Mouse (Mus musculus) MN1 (cell line): ENCODE data around the gene Med27.
A peak's percentile ranks its signal among the peaks of the same experiment; 100 is the strongest.

ENCODE experiments used
- DNase-seq: peaks from one replicate; pipeline ENCODE4 v3.0.0-alpha.2; 2016; ENCODE audit warnings: low spot score

Gene Med27

GRCm38 (mm10) chr2:29400234-29400633 is 53.6 kb downstream of the Med27 start:
- no peak for DNase-seq

- no peak for DNase-seq
Observed at GRCm38 (mm10) chr2:29400812-29401211, 54.2 kb downstream of the Med27 start.

GRCm38 (mm10) chr2:29401868-29402267 is 55.2 kb downstream of the Med27 start:
- no peak for DNase-seq

- peak; percentile 62 for DNase-seq
Observed at GRCm38 (mm10) chr2:29402550-29403076, 56.0 kb downstream of the Med27 start.

- no peak for DNase-seq
Observed at GRCm38 (mm10) chr2:29403799-29404530, 57.3 kb downstream of the Med27 start.

- no peak for DNase-seq
Observed at GRCm38 (mm10) chr2:29404931-29405330, 58.3 kb downstream of the Med27 start.

- DNase-seq, result no peak
Observed at GRCm38 (mm10) chr2:29405848-29406247, 59.2 kb downstream of the Med27 start.

- no peak for DNase-seq
Observed at GRCm38 (mm10) chr2:29407350-29407749, 60.7 kb downstream of the Med27 start.

- peak; percentile 42 for DNase-seq
Observed at GRCm38 (mm10) chr2:29407764-29408163, 61.1 kb downstream of the Med27 start.

GRCm38 (mm10) chr2:29410884-29411283 is 64.3 kb downstream of the Med27 start:
- no peak for DNase-seq

GRCm38 (mm10) chr2:29412458-29412857 is 65.8 kb downstream of the Med27 start:
- no peak for DNase-seq

GRCm38 (mm10) chr2:29413259-29413993 is 66.8 kb downstream of the Med27 start:
- DNase-seq, result no peak

GRCm38 (mm10) chr2:29414852-29415473 is 68.3 kb downstream of the Med27 start:
- peak; percentile 30 for DNase-seq

- DNase-seq, result no peak
Observed at GRCm38 (mm10) chr2:29418498-29418897, 71.9 kb downstream of the Med27 start.

- no peak for DNase-seq
Observed at GRCm38 (mm10) chr2:29419434-29419833, 72.8 kb downstream of the Med27 start.

GRCm38 (mm10) chr2:29419946-29420345 is 73.3 kb downstream of the Med27 start:
- no peak for DNase-seq

GRCm38 (mm10) chr2:29422126-29422840 is 75.7 kb downstream of the Med27 start:
- no peak for DNase-seq

GRCm38 (mm10) chr2:29423059-29423458 is 76.4 kb downstream of the Med27 start:
- peak; percentile 78 for DNase-seq

- DNase-seq, result no peak
Observed at GRCm38 (mm10) chr2:29425386-29425785, 78.8 kb downstream of the Med27 start.

- DNase-seq, result peak; percentile 40
Observed at GRCm38 (mm10) chr2:29426684-29427083, 80.1 kb downstream of the Med27 start.

- peak; percentile 45 for DNase-seq
Observed at GRCm38 (mm10) chr2:29432565-29432964, 85.9 kb downstream of the Med27 start.

GRCm38 (mm10) chr2:29436376-29436775 is 89.8 kb downstream of the Med27 start:
- DNase-seq, result no peak
